Mouse (Mus musculus): ENCODE data around the gene Dip2c. TPM values are rescaled to one million over a fixed set of nuclear protein-coding genes. Genes with fewer than 3 reads are reported as not detected.

Dip2c gene
- polyA plus RNA-seq, 1 experiment = 29.9 TPM

DNA sequence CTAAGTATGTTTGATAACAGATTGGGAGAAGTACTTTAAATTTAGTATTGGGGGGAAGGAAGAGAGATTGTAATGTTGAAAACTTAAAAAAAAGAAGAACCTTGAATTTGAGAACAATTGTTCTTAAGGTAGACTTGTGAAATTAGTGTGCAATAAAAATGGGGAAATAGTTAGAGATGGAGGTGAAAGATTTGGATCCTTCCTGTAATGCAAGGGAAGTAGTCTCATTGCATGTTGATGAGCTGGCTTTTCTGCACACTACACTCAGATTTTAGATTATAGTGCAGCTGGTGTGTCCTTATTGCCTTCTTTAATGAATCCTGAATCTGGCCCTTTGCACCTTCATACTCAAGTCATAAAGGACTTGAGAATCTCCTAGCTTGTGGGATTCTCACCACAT is 142.9 kb downstream of the Dip2c start:
- DNase-seq (ENCODE audit: extremely low spot score in 1 of 2, low spot score in 1 of 2) = no peak

DNA sequence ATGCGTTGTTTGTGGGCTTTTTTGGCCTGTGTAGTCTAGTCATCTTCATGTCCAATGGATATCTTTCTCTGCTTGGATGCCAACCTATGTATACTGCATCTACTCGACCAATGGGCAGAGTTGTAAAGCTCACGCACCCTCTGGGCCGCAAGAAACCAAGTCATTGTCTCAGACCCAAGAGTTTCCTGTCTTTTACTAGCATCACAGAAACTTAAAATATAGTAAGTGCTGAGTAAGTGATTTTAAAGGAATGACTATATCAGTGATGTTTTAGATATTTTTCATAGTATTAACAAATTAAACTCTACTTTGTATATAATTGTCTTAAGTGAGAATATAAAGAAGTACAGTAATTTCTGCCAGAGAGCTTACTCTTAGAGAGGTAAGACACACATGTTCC is 145.6 kb downstream of the Dip2c start:
- no peak for DNase-seq (ENCODE audit: extremely low spot score in 1 of 2, low spot score in 1 of 2)

DNA sequence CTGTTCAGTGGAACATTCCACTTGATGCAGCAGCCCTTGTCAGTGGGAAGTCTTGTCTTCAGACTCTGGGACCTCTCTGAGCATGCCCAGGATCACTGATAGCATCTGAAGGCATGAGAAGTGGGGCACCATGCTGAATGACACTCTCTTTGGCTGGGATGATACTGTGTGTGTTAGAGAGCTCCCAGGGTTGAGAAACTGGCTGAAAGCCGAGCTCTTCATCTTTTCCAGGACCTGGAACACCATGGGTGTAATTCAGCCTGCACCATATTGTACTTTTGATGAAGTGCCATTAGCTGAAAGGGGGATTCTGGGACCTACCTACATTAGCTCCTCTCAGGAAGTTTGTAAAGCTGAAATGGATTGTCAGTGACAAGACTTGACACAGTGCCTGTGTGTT is 146.5 kb downstream of the Dip2c start:
- DNase-seq (ENCODE audit: extremely low spot score in 1 of 2, low spot score in 1 of 2) = no peak

DNA sequence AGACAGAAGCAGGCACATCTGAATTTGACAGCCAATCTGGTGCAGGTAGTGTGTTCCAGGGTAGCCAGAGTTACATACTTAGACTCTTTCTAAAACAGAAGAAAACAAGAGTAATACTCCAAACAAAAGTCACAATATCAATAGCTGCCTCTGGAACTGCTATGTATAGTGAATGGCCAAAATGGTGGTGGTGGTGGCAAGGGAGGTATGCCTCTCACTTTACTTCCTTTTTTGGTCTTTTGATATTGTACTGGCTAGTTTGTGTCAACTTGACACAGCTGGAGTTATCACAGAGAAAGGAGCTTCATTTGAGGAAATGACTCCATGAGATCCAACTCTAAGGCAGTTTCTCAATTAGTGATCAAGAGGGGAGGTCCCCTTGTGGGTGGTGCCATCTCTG is 148.1 kb downstream of the Dip2c start:
- no peak for DNase-seq (ENCODE audit: extremely low spot score in 1 of 2, low spot score in 1 of 2)

DNA sequence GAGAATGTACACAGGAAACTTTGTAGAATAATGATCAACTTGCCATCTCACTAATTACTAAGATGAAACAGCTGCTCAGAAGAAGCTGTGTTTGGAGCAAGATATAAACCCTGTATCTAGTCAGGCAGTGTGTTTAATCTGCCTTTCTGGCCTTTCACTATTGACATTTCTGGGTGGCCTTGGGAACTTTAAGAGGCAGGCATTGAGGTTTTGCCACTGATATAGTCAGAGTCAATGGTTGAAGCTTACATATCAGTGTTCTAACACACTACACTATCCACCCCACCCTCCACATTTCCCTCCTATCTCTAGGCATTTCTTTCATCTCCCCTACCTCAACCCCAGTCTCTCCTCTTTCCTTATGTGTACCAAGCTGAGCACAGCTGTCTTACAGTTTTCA is 149.9 kb downstream of the Dip2c start:
- no peak for DNase-seq (ENCODE audit: extremely low spot score in 1 of 2, low spot score in 1 of 2)

DNA sequence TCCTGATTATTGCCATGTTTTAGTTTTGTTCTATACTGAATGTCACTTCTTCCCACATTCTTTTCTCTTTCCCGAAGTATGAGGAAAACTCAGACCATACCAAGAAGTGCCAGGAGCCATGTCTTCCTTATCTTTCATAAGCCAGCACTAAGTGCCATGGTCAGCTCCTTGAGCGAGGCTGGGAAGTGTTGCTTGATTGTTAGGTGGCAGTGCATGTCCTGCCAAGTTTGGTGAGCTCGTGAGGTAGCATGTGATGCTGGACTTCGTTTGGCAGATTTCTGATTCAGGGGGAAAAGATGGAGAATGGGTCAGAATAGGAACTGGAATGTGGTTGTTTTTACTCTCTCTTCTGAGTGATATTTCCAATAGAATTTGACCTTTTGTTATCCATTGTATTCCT is 150.5 kb downstream of the Dip2c start:
- DNase-seq (ENCODE audit: extremely low spot score in 1 of 2, low spot score in 1 of 2) = no peak

DNA sequence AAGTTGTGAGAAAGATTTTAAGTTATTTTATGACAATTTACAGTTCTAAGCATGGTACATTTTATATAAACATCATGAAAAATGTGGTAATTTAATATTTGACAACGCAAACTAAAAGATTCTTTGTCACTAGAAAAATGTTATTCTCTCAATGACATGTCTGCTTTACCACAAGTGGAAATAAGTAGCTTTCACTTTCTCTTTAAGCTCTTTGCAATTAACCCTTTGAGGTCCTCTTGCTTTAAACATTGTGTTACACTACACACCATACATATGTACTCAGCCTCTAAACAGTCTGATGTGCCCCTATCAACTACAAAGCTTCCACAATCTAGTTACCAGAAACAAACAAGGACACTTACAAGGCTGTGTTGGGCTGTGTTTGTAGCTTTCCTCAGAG is 153.6 kb downstream of the Dip2c start:
- no peak for DNase-seq (ENCODE audit: extremely low spot score in 1 of 2, low spot score in 1 of 2)

DNA sequence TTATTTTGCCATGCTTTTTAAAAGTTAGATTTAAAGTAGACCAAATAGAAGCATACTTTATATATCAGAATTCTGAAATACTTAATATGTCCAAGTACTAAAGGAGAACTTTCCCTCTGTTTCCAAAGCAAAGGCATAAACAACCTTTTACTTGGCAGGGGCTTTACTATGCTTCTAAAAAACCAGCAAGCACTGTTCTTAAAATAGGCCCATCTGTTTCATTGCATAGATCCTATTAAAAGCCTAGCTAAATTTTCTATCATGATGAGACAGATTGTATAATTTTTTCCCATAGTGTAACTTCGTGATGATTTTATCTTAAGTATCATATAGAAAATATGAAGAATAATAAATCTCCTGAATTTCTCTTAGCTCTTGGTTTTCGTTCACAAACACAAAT is 154.4 kb downstream of the Dip2c start:
- no peak for DNase-seq (ENCODE audit: extremely low spot score in 1 of 2, low spot score in 1 of 2)

DNA sequence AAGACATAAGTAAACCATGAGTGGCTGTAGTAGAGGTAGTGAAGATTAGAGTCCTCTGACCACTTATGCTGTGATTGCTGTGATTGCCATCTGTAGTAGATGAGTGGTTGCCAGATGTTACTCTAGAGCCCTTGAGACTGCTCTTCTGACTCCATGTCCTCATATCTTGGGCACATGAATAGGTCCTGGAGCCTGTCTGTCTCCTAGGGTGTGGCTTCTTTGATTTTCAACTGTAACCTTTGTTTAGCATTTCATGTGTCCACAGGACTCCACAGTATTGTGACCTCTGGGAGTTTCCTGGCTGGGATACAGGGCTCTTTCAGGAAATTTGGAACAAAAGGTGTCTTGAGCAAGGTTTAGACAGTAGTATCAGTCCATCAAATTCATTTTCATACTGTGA is 155.1 kb downstream of the Dip2c start:
- DNase-seq (ENCODE audit: extremely low spot score in 1 of 2, low spot score in 1 of 2) = no peak

DNA sequence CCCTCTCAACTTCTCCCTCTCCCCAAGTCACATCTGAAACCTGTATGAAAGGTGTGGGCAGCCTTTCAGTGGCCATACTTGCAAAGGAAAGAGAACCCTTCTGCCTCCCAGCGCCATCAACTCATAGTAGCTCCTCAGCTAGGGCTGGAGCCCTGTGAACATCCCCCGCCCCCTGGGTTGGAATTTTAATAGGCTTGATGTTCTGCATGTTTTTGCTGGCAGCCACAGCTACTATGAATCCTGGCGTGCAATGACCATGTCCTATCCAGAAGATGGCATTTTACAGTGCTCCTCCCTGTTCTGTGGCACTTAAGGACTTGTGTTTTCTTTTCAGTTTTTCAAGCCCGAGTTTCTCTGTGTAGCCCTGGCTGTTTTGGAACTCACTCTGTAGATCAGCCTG is 166.7 kb downstream of the Dip2c start:
- DNase-seq (ENCODE audit: extremely low spot score in 1 of 2, low spot score in 1 of 2) = no peak

DNA sequence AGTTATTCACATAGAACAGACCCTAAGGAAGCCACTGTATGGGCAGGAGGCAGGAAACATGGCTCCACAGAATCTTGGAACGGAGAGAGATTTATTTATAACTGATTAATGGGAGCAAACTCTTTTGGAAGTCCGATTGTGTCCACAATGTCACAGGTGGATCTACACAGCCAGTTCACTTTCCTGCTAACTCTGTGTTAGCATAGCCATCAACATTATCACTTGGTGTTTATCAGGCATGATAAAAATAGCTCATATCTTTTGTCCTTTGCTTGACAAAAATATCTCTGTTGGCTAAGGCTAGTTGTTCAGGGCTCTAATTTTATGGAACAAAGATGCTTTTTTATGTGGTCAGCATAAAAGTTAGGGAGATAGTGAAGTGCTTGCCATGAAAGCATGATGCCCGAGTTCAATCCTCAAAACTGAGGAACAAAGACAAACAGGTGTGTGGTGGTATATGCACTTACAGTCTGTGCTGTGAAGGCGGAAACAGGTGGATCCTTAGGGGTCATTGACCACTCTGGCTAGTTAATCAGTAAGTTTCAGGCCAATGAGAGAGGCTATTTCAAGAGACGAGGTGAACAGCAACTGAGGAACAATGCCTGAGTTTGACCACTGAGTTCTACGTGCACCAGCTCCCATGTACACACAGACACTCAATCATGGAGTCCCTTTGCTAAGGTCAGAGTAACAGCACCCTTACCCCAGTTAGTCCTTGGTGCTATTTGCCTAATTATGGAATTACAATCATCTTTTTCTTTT is 169.4 kb downstream of the Dip2c start:
- DNase-seq (ENCODE audit: extremely low spot score in 1 of 2, low spot score in 1 of 2) = no peak

DNA sequence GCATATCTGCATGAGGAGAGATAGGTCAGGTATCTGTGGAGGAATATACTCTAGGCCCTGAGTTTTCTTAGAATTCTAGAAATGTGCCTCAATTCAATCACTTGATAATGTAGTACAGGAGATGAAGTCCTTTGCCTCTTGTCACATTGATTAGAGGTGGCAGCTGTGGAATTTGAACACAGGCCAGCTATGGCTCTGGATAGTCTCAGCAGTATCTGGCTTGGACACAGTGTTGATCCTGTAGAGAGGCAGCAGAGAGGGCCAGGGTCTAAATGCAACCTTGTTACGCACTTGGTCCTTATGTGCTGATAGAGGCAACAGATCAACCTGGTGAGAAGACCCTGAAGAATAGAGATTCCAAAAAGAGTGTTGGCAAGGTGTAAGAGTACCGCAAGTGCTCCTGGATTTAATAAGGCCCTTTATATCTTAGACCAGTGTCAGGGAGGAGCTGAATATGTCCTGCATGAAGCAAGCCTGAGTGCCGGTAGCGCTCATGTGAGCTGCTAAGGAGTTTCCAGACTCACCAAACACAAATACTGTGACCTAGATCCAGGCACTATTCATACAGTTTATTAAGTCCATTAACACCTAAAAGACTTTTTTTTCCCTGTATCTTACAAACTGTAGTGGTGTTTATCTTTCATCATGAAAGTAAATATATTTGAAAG is 170.3 kb downstream of the Dip2c start:
- no peak for DNase-seq (ENCODE audit: extremely low spot score in 1 of 2, low spot score in 1 of 2)

DNA sequence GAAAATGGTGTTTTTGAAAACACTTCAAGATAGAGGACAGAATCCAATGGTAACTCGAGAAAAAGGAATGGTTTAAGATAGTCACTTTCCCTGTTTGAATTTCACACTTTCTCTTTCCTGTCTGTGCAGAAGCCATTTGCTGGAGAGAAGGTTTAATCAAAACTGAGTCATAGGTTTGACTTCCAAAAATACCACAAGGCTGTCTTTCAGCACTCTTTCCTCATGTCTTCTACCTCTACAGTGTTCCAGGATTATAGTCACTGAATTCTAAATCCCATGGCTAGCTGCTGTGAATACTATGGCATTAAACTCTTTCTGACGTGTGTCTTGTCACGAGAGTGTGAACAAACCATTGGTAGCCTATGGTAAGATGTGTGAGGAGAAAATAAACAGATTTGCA is 173.9 kb downstream of the Dip2c start:
- DNase-seq (ENCODE audit: extremely low spot score in 1 of 2, low spot score in 1 of 2) = peak; percentile 11 to 59

DNA sequence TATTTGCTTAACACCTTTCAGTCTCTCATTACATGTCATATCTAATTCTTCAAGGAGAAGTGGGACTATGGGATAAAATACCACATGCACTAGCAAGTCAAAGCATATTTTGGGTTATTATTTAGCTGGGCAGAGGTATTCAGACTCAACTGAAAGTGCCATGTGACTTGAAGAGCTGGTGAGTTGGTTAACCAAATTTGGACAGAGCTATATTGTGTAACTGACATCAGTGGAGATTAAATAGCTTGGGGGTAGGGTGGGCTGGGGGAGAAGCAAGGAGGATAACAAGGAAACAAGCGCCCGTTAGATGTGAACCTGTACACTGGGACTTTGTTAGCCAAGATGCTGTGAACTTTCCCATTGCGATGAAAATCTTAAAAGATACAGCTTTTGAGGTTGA is 175.6 kb downstream of the Dip2c start:
- no peak for DNase-seq (ENCODE audit: extremely low spot score in 1 of 2, low spot score in 1 of 2)

DNA sequence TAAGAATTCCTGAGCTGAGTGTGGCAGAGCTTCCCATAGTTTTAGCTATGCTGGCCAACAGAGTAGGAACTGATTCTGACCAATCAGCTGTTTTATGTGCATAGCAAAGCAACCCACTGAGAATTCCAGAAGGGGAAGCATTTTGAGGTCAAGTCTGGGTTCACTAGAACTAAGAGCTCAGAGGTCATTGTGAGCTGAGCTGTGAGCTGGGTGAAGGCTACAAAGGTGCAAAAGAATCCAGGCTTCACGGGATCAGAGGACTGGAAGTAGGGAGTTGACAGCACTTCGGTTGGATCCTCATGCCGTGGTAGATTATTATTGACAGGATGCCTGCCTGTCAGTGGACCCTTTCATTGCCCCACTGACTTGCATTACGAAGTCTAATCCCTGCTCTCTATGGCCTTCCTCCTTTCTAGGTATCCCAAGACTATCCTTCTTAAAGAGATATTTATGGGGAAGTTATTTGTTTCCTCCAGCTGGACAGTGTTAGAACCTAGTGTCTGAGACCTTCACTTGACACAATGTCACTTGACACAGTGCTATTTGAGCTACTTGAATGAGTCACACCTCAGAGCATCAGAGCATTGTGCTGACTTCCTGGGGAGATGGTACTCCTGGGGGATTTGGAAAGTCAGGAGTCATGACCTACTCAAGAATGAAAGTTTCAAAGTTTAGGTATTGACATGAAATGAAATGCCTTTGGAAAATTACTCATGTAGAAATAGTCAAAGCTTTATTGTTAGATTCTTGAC is 178.3 kb downstream of the Dip2c start:
- no peak for DNase-seq (ENCODE audit: extremely low spot score in 1 of 2, low spot score in 1 of 2)

DNA sequence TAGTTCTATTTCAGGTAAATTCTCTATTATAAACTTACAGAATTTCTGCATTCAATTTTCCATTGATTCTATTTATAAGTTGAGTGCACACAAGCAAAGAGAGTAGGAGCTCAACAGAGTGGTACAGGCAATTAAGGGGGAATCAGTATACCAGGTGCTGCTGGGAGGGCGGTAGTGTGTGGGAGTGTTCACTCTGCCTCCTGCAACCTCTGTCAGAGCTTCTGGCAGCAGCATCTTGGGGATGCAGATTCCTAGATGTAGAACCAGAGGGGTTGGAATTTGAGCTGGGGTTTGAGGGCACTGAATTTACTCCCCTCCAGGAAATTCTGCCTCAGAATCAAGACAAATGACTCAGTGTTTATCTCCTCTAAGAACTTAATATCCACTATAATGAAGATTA is 179.7 kb downstream of the Dip2c start:
- no peak for DNase-seq (ENCODE audit: extremely low spot score in 1 of 2, low spot score in 1 of 2)

DNA sequence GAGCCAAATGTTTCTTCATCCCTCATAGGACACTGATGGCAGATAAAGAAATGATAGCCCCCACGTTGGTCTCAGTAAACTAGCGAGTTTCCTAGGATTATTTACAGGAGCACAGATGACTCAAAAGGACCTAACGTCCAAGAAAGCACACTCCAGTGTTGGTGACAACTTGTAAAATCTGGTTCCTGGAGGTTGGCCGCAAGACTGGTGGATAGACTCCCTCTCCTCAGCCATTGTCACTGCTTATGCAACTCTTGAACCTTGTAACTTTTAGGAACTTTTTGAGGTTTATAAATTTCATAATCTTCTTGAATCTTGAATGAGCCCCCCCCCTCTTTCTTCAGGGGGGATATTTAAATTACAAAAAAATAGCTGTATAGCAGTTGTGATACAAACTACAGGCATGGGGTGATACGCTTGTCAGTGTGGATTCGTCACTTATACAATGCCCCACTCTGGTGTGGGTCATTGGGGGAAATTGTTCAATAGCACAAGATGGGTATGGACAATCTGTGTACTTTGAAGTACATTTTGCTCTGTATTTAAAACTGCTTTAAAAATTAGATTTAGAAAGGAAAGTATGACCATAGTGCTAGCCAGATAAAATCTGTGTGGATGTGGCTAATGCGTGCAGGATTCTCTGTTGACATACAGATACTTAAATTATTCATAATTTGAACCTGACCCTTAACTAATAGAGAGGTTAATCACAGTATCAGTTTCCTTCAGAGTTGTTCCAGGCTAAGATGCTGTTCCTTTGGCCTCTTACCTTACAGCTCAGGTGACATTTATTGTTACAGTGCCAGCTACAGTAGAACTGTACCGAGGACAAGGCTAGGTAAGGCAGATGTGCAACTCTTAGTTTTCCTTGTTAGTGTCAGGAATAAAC is 181.3 kb downstream of the Dip2c start:
- no peak for DNase-seq (ENCODE audit: extremely low spot score in 1 of 2, low spot score in 1 of 2)

DNA sequence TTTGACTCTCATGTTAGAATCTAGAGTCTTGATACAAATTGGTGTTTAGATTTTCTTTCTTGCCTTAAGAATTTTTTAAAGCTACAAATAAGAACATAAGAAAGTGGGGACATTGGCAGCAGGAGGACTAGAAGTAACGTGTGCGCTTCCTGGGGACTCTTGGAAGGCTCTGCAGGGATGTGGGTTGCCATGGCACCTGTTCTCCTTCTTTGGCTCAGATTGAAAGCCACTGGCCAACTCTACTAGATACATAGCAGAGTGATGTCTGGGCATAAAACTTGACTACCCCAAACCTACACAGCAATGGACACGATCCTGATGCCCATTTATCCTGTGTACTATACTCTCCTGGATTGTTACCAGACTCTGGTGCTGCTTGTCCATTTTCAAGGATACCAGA is 188.1 kb downstream of the Dip2c start:
- no peak for DNase-seq (ENCODE audit: extremely low spot score in 1 of 2, low spot score in 1 of 2)

DNA sequence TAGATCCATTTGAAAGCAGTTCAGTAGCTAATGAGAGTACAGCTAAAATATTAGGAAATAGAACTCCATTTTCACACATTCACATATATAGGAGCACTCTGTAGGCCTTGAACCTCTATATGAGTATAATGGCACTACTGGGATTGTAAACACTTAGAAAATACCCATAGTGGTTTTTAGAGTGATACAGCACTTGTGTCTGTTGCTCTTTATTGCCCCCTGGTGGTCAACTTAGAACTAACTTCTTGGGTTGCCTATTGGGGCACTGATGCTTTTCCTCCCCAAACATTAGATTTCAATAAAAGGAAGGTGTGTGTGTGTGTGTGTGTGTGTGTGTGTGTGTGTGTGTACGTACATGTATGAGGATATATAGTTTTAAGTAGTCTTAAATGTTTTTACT is 190.9 kb downstream of the Dip2c start:
- DNase-seq (ENCODE audit: extremely low spot score in 1 of 2, low spot score in 1 of 2) = peak; percentile 18 to 87

DNA sequence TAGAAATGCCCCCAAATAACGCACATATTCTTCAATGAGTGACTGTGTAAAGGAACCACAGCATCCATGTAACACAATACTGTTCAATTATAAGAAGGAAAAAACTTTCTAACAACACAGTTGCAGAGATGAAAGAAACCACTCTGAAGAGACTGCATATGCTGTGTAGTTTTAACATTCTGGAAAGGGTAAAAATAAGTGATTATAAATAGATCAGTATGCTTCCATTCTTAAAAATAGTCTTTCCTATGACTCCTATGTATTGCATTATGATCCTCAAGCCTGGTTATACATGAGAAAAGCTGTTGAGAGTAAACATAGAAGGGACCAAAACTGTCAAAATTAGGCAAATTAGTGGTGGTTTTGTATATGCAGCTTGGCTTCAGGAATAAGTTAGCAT is 197.1 kb downstream of the Dip2c start:
- no peak for DNase-seq (ENCODE audit: extremely low spot score in 1 of 2, low spot score in 1 of 2)

DNA sequence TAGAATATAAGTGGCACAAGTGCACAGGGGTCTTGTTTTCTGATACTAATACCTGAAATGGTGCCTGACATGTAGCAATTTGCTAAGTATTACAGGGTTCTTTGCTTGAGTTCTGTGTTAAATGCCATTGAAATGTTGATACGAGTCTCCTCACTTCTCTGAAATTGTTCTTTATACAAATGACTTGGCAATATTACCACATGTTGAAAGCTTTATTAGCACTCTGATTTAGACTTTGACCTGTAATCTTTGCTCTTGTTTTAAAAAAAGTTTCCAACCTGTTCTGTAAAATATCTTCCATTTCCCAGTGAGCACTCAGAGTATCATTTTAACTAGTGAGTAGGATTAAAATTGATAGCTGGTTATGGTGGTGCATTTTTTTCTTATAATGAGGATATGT is 205.4 kb downstream of the Dip2c start:
- DNase-seq (ENCODE audit: extremely low spot score in 1 of 2, low spot score in 1 of 2) = no peak

Data from frontal cortex, adult 2 months (tissue).